ENCODE assay signal across 8 mouse cellular contexts in genomic region chr11:119089235-119090075, GRCm38 (mm10). TPM values are rescaled to one million over a fixed set of nuclear protein-coding genes. Genes with fewer than 3 reads are reported as not detected.
DNase-seq lines count a peak whose midpoint lies in the region; TF ChIP-seq lines count a peak whose summit lies in the region.

No protein-coding gene starts in this region.

- H3K27ac ChIP-seq in gastrocnemius, adult 2 months = no peak overlapping the region
- no peak overlapping the region for H3K27ac ChIP-seq in layer of hippocampus, adult 2 months

- H3K4me3 ChIP-seq in gastrocnemius, adult 2 months = peak overlapping the region; percentile 82
- H3K4me3 ChIP-seq in layer of hippocampus, adult 2 months = no peak overlapping the region; the same call in 1 of the 2 replicates

- no peak for TF ChIP-seq CTCF in gastrocnemius, adult 2 months (IDR thresholded peaks at IDR 0.05)
- no peak for TF ChIP-seq CTCF in layer of hippocampus, adult 2 months (conservative IDR thresholded peaks at IDR 0.05)

- DNase-seq in gastrocnemius, adult 2 months = no peak
- no peak for DNase-seq in gastrocnemius, postnatal 25 days
- peak; percentile 38 for DNase-seq in cerebellum, adult 9-11 months
- DNase-seq in heart, postnatal 14 days = peak; percentile 23 to 41
- DNase-seq in kidney, postnatal 4 days = peak; percentile 38 to 50
- peak; percentile 76 for DNase-seq in naive thymus-derived CD4-positive, alpha-beta T cell, adult 2 months (ENCODE audit: low read depth)
- no peak for DNase-seq in layer of hippocampus, postnatal 25 days (ENCODE audit: extremely low spot score in 1 of 2, low spot score in 1 of 2)
- DNase-seq in layer of hippocampus, adult 2 months (ENCODE audit: low spot score in 2 of 2) = no peak

- intact Hi-C loops in gastrocnemius, adult 2 months (cut with DNase I) = loop anchor here (5.0 kb wide), 3 partner anchors 33 to 98 kb away; partner anchors contain the start of gene Cbx8
- intact Hi-C loops in heart, postnatal 14 days (cut with DNase I) = loop anchor here (1.0 to 2.0 kb wide), 2 partner anchors 34 to 97 kb away; no protein-coding TSS in a partner anchor

RNA-seq across cellular contexts. Expression of gene Cbx4, which starts 3.4 kb away (rescaled TPM):
- total RNA-seq in gastrocnemius, adult 2 months (2021) = 1 to 10 TPM; 2.1 to 2.2 TPM
- total RNA-seq in gastrocnemius, postnatal 25 days (2021) = 1 to 10 TPM; 2.4 to 3.5 TPM
- 10 to 100 TPM; 15.2 to 17.8 TPM for total RNA-seq in heart, postnatal 14 days (2021)
- total RNA-seq in layer of hippocampus, postnatal 25 days (2021) = 10 to 100 TPM; 62.1 to 67.7 TPM
- total RNA-seq in layer of hippocampus, adult 2 months (2021) = 10 to 100 TPM; 53.7 to 60.4 TPM

RNA-seq across cellular contexts. Expression of gene Cbx8, which starts 48.7 kb away (rescaled TPM):
- 1 to 10 TPM; 1.5 to 1.6 TPM for total RNA-seq in gastrocnemius, adult 2 months (2021)
- total RNA-seq in gastrocnemius, postnatal 25 days (2021) = 1 to 10 TPM; 1.4 to 1.8 TPM
- total RNA-seq in heart, postnatal 14 days (2021) = 1 to 10 TPM; 6.0 to 6.1 TPM
- total RNA-seq in layer of hippocampus, postnatal 25 days (2021) = 10 to 100 TPM; 13.8 to 16.7 TPM
- 10 to 100 TPM; 10.2 to 11.3 TPM for total RNA-seq in layer of hippocampus, adult 2 months (2021)

Comparison
In these comparisons a context has a peak if more than half of its experiments do, and no peak if none do; other contexts are left out.
1. DNase-seq: peak in cerebellum, adult 9-11 months (single experiment), heart, postnatal 14 days (2 of 2), kidney, postnatal 4 days (2 of 2) and naive thymus-derived CD4-positive, alpha-beta T cell, adult 2 months (single experiment); none in gastrocnemius, adult 2 months (single experiment), gastrocnemius, postnatal 25 days (single experiment), layer of hippocampus, postnatal 25 days (0 of 2) and layer of hippocampus, adult 2 months (0 of 2).